Mouse (Mus musculus) common myeloid progenitor, adult 5-6 weeks (primary cell): ENCODE data around the gene Glp2r. TPM values are rescaled to one million over a fixed set of nuclear protein-coding genes. Genes with fewer than 3 reads are reported as not detected.

ENCODE experiments used
- ATAC-seq: replicated peaks from 2 replicates; pipeline ENCODE4 v1.8.0; 2016; ENCODE audit warnings: low read depth, mild to moderate bottlenecking, moderate TSS enrichment, inconsistent platforms; ENCODE audit not compliant: poor library complexity, severe bottlenecking
- total RNA-seq: library from RNA; stranded (forward); fragments of 200-1000, 187-1606 nt; gene quantifications from 2 replicates; pipeline ENCODE4 v1.2.3, GENCODE M21; 2017

The Glp2r gene
- total RNA-seq, 1 experiment from 2014 or later = not detected

DNA sequence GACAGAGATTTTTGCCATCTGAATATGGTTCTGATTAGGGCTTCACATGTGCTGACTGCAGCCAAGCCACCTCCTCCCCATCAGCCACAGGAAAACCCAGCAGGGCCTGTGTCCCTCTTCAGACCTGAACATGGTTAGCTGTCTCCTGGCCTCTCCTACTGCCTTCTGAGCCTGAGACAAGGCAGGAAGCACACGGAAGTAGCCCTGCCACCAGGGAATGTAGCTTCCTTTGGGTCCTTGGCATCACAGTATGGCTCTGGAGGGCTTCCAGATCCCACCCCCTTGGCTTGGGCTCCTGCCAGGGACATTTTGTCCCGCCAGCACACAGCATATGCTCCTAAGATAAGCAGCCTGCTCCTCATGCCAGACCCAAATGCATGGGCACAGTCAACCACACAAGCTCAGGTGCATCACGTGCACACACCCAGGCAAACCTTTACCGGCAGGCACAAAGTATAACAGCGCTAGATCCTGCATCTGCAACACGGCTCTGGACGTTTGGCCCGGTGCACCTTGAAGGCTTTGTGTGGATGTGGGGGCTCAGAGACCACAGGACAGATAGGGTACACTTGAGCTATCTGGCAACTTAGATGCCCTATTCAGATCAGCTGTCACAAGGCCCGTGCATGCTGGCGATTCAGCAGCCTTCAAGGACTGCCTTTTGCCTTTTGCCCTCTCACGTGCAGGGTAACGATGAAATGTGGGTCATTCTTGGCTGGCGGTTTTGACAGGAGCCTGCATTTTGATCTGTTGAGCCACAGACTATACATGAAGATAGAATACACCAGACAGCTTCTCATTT, 103.2 kb downstream of the Glp2r start:
- peak; percentile 50 for ATAC-seq

DNA sequence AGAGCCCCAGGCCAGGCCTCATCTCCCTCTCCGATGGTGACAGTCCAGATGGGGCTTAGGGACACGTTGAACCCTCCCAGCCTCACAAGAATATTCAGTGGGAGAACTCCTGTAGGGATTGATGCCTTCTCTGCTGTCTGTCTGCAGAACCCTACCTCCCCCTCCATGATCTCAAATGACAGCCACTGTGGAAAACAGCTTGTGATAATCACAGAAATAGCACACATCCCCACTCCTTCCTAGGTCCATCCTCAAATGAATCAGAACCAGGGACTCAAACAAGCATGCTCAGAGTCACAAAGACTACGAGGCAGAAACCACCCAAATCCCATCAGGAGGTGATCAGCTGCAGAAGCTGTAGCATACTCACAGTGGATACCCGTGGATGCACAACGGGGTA, 104.8 kb downstream of the Glp2r start:
- ATAC-seq = no peak

DNA sequence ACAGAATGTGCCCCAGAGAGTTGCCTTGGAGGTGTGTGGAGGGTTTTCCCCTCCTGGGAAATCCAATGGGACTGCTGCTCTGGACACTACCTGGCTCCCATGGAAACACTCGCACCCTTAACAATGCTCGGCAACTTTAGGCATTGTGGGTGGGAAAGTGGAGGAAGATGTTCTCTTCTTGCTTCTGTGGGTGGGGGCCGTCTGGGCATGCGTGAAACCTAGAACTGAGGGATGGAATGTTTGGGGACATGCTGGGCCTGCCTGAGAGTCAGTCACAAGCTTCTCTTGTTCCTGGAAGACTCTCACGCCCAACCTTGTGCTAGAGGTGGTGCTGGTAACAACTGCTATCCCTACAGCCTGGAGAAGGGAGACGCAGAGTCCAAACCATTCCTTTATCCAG, 106.0 kb downstream of the Glp2r start:
- ATAC-seq = no peak

DNA sequence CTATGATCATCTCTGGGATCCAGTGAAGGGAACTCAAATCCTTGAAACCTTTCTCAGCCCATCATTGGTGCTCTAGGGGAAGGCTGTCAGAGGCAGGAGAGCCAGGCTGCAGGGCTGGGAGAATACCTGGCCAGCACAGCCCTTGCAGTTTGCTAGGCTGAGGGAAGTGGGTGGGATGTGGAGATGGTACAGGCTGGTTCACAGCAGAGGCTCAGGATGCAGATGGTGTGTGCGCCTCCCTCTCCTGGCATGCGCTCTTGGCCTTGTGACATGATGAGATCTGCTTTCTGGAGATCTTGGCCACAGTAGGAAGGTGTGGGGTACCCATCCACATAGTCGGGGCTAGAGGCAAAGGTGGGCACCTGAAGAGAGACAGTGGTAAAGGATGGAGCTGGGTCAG, 106.7 kb downstream of the Glp2r start:
- no peak for ATAC-seq

DNA sequence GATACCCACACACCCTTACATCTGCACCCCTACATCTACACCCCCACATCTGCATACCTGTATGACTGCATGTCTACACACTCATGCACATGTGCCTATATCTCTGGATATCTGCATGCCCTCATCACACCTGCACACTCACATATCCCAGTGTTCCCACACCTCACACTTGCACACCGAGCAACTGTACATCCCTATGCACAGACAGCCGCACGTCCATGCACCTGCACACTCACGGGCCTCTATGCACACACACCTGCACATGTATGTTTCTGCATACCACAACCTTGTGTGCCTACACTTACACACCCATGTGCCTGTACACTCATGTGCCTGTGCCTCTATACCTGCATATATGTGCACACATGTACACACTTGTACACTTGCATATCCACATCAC, 107.5 kb downstream of the Glp2r start:
- no peak for ATAC-seq

DNA sequence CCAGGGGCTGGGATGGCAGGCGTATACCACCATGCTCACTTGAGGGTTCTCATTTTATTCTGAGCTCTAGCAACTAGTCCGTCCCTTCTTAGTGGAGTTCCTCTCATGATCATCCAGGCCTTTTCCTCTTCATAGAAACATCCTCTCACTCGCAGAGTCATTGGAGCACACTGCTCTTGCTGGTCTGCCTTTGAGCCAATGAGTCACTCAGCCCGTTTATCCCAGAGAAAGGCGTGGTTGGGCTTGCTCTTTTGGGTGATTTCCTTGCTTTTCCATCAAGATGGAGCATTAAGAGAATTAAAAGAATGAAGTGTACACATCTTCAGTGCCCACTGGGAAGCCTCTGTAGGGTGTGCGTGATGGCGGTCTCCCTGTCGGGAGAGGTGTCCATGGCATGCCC, 109.5 kb downstream of the Glp2r start:
- no peak for ATAC-seq

DNA sequence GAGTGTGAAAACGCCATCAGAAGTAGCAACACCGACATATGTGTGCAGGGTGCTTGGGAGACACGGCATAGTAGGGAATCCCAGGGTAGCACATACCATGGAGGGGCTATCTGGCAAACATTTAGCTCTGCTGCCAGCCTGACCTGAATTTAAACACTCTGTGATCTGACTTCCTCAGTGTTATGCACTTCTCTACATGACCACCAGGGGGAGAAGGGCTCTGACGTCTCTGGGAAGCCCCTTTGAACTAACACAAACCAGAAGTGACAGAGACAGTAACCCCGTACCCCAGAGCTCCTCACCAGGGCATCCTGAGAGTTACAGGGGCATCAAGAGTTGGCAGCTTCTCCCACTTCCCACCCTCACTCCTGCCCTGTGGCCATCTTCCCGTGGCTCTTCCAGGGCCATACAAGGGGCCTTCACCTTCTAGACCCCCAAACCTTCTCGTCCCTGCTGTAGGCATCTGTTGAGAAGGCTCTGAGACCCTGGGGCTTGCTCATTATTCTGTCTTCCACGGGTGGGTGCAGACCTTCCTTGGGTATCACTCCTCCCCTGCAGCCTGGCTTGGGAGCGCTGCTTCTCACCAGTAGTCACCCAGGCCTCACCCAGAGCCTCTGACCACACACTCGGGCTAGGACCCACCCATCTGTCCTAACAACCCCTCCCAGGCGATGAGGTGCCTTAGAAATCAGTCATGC, 113.1 kb downstream of the Glp2r start:
- peak; percentile 88 for ATAC-seq

DNA sequence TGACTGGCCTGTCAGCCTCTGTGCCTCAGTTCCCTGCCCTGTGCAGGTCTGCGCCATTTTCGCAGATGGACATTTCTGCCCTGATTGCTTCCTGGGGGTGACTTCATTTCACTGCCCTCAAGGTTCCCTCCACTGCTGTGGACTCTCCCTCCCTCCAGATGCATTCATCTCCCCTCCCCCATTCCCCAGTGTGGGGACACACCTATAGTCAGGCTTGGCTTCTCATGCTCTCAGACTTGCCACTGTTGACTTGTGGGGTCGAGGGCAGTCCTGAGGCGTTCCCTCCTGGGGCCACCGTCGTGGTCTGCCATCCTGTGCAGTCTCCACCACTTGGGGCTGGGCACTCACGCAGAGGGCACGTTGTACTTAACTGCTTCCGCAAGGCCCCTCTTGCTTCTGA, 114.1 kb downstream of the Glp2r start:
- no peak for ATAC-seq

DNA sequence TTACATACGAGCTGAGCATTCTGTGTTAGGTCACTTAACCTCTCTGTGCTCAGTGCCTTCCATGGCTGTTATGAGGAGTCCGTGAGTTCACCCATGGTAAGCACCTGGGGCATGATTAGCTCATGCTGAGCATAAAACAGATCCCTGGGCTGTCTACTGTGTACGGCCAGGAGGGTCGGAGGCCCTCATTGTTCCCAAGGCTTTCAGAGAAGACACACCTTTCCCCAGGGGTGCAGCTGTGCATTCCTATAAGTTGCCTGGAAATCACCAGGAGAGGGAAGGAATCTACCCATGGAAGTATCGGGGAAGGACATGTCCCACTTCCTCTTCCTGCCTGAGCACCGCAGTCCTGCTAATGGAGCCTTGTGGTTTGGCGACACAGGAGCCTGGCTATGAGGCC, 114.6 kb downstream of the Glp2r start:
- ATAC-seq = no peak

DNA sequence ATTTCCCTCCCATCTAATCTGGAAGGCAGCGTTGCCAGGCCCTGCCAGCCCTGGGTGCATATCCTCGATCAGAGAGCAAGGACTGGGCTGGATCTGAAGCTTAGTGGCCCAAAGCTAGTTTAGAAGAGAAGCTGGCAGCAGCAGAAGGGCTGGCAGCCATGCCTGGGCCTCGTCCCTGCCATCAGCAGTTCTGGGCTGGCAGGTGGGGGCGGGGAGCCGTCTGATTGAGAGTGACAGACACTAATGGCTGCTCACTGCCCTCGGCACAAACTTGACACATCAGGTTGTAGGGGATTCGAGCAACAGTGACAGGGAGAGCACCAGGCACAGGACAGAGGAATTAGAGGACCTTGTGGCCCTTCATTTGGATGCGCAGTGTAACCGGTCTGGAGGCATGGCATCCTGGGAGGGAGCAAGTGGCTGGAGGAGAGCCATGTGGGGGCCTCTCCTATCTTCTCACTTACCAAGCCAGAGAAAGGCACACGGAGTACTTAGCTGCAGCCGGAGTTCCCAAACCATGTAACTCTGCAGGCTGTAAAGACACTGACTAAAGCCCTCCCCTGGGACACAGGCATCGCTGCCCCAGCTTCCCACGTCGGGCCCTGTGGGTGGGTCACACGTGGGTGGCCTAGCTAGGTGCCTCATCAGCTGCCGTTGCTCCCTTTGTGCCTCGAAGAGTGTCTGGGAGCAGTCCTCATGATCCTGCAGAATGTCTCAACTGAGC, 115.6 kb downstream of the Glp2r start:
- ATAC-seq = no peak

DNA sequence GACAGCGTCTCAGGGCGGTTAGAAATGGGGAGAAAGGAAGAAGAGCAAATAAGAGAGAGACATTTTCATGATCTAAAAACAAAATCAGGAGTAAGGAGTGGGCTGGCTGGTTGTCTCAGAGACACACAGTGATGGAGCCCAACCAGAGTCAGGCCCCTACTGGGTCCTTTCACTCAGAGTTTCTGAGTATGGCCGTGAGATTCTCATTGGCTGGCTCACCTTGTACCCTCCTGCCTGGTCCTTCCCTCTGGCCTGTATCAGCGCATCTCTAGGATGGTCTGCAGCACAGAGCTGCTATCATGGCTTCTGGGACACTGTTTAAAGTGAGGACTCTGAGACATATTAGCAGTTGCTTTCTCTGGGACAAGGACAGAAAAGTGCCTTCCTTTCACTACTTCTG, 116.4 kb downstream of the Glp2r start:
- no peak for ATAC-seq

DNA sequence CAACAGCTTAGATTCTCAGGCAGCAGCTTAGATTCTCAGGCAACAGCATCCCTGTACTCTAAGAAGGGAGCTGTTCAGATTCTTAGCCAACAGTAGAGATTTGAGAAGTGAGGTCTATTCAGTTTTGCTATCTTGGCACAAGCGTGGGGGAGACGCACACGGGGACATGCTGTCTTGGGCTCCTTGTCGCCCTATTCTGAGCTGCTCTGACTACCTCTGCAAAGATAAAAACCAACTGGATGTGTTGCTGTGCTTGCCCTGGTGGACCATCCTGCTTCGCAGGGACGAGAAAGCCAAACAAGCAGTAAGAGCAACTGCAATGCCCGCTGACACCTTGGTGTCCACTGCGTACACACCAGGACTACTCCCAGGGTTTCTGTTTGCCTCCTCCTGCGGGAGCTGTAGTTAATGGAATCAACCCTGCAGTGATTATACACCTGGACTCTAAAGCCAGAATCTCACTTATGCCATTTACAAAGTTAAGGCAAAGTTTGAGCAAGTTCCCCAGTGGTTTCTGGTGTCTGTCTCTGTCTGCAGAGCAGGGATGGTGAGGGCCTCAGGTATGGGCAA, 117.3 kb downstream of the Glp2r start:
- ATAC-seq = no peak

DNA sequence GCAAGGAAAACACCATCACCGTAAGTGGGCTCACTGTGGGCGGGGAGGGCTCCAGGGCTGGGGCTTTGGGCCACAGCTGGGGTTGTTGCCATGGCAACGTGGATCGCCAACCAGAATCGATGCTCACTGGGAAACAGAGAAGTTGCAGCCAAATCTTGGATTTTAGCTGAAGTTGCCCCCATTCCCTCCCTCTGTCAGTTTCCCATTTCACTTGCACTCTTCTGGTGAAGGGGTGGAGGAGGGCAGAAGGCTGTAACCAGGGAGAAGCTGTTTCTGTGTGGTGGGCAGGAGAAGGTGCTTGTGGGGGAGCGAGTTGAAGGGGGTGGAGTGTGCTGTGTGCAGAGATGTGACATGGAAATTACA, 118.1 kb downstream of the Glp2r start:
- no peak for ATAC-seq

DNA sequence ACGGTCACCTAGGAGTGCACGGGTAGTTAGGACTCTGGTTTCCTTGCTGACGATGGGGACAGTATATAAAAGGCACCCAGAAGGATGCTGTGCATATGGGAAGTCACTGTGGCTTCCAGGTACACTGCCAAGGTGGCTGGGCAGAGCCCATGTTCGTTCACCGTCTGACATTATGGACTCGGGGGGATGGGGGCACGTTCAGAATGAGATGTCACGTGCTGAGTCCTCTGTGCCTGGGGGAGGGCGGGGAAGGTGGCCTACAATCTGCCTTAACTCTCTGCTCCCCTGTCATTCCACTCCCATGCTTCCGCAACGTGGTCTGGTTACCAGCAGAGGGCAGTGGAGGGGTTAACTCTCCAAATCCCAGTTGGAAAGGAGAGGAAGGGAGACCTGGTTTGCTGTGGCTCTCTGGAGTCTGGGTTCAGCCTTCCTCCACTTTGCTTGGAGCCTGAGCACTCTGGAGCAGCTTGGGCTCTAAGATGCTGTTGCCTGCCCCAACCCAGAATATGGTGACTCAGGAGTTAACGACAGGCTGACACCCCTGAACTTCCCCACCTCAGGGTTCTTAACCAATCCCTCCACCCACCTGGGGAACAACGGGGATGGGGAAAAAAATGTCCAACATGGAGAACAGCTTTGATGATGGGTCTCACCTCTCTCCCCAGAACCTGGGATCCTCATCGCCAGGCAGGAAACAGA, 118.6 kb downstream of the Glp2r start:
- peak; percentile 42; the same call in 1 of the 2 replicates for ATAC-seq

DNA sequence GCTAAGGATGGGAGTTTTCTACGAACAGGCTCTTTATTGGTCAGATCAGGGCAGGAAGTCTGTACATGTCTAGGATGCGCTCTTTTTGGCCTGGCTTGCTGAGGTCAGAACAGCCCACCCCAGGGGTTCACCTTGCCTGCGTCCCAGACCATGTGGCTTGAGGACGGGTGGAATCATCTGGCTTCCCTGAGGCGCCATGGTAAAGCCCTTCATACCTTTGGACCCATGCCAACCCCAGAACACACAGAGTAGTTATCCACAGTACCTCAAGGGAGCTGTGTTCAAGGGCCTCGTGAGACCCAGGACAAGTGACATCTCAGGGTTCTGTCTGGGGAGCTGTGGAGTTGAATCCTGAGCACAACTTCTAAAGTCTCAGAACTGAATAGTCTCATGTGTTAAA, 119.2 kb downstream of the Glp2r start:
- ATAC-seq = no peak

DNA sequence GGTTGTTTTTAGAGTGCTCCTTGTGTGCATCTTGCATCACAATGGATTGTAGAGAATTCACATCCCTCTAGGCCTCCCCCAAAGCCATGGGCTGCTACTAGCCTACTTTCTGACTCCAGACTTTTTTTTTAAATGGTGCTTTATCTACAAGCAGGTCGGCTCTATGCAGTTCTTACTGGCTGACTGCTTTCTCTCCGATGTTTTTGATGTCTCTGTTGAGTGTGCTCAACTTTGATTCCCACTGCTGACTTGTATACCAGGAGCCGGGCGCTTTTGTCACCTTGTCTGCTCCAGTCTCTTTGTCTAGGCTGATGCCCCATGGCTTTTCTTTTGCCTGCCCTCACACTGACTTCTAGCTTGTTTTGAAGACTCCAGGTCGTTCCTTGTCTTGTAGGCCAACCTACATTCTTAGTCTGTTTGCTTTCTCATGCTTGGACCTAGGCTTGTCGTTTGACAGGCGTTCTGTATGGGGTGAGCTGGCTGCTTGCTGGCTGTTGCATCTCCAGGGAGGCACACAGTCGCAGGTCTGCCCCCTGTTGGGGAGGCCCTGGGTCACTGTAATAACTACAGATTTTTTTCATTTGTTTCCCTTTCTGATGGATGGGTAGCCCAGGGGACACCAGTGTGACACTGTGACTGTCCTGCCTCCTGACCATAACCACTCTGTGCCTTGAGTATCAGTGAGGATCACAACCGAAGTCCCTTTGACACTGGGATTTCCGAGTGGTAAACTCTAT, 120.8 kb downstream of the Glp2r start:
- no peak for ATAC-seq

DNA sequence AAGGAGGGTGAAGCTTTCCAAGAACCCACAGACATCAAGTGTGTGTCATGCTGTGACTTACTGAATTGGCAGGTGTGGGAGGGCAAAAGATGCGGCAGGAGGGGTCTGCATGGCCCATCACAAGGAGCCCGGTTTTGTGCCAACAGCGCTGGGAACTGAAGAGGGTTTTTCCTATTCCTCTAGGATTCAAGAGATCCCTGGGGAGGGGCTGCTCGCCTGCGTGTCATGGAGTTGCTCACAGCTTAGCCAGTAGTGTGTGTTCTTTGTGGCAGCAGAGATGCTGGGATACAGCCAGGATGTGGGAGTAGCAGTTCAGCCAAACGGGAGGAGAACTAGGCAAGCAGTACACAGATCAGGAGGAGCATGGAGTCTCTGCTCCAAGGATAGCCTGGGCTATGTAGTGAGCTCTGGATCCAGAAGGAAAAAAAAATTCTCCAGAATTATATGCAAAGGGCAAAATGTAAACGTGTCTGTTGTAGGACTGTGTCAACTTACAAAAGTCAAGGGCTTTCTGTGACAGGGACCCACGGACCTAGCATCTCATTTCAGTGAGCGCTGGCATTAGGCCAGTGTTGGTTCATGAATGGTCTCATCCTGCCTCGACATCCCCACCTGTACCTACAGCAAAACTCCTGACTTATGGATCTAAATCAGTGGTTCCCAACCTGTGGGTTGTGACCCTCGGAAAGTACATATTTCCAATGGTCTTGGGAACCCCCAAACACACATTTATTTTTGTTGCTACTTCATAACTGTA, 122.1 kb downstream of the Glp2r start:
- ATAC-seq = no peak

DNA sequence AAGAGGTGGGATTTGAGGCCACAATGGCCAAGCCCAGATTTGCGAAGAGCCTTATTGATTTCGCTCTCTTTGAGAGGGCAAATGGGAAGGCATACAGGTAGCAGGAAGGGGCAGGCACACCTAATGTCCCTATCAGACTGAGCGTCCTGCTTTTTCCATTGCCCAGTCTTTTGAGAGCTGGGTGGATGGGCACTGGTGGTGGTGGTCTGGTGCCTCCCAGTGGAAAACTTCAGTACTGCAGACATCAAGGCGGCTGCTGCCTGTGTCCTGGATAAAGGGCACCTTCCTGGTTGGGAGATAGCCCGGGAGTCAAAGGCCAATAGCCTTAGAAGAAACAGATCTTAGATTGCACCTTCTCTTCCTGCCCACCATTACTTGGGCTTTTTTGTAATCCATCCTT, 123.2 kb downstream of the Glp2r start:
- peak; percentile 91 for ATAC-seq

DNA sequence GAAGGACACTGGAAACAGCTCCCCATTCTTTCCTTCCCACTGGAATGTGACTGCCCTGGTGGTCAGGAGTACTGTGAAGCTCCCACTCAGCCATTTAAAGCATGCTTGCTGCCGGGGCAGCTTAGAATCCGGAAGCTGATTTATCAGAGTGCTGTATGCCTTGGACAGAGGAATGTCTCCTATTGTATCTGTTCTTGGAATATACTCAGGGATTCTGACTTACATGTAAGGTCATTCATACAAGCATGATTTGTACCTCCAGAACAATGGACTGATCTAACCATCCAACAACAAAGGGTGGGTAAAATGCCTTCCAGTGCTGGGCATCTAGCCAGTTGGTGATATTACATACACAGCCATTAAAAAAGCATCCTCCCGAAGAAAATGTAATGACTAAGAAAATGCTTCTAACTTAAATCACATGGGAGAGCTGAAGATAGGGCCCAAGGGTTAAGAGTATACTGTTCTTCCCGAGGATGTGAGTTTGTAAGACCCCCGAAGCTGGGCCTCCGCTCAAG, 126.3 kb downstream of the Glp2r start:
- ATAC-seq = no peak
